Mouse (Mus musculus) olfactory bulb, adult 2 months (tissue): ENCODE data around the gene Dnmt3a. TPM values are rescaled to one million over a fixed set of nuclear protein-coding genes. Genes with fewer than 3 reads are reported as not detected.
A peak's percentile ranks its signal among the peaks of the same experiment; 100 is the strongest.

ENCODE experiments used
- H3K27ac ChIP-seq: fragments of 200-500 bp; 2 replicates; pipeline ENCODE4 v1.5.1; 2012; ENCODE audit warnings: low read depth, low read length; ENCODE audit not compliant: insufficient read depth
- H3K4me1 ChIP-seq: fragments of 200-500 bp; 2 replicates; pipeline ENCODE4 v1.6.1; 2012; ENCODE audit warnings: low read length; ENCODE audit not compliant: control insufficient read depth, insufficient read depth
- H3K4me3 ChIP-seq: fragments of 200-500 bp; 2 replicates; pipeline ENCODE4 v1.5.1; 2012; ENCODE audit warnings: mild to moderate bottlenecking, low read depth, low read length, moderate library complexity; ENCODE audit not compliant: insufficient read depth
- CTCF ChIP-seq: fragments of 200-500 bp; IDR thresholded peaks from 2 replicates; pipeline ENCODE4 v1.5.1; 2012; ENCODE audit warnings: low read depth, mild to moderate bottlenecking, low read length, moderate library complexity; ENCODE audit not compliant: insufficient read depth
- POLR2A ChIP-seq: fragments of 200-500 bp; IDR thresholded peaks from 2 replicates; pipeline ENCODE4 v1.6.1; 2012; ENCODE audit warnings: mild to moderate bottlenecking, low read depth, low read length, moderate library complexity; ENCODE audit not compliant: insufficient read depth
- WGBS: fragments of 180-500 bp; shearing (Covaris S2); methylation state at CpG from one replicate; pipeline ENCODE4 v1.1.7; 2018; 5-methylcytosine and 5-hydroxymethylcytosine counted together
- polyA plus RNA-seq: library from polyadenylated mRNA; stranded (reverse); fragments of >200 nt; gene quantifications from 2 replicates; pipeline ENCODE4 v1.2.4, GENCODE M21; 2012; ENCODE audit warnings: low replicate concordance; ENCODE audit not compliant: missing spikeins, insufficient read depth, insufficient read length

Dnmt3a gene
- not detected in 2 replicates for polyA plus RNA-seq

- 31% methylated on average over 4 of the region's 4 CpGs for WGBS
- Histone ChIP-seq H3K4me3 (peak within 1 kb of the TSS; percentile 86), H3K4me1 (peaks cover 30% of the 10 kb centered on the region), H3K27ac (peak within 1 kb of the TSS; percentile 85)
- TF ChIP-seq CTCF (no peak), POLR2A (no peak)
Observed at GRCm38 (mm10) chr12:3805852-3806251, at the start of gene Dnmt3a. Gene Dnmt3a (plus strand): TSS chr12:3806007.

- Histone ChIP-seq H3K27ac (no peak overlapping the region), H3K4me3 (no peak overlapping the region), H3K4me1 (peaks cover 2% of the 10 kb centered on the region)
- 95% methylated on average over 3 of the region's 3 CpGs for WGBS
- TF ChIP-seq CTCF (no peak), POLR2A (no peak)
Observed at GRCm38 (mm10) chr12:3756216-3756615, 49.6 kb upstream of the Dnmt3a start.

- Histone ChIP-seq H3K4me3 (no peak overlapping the region), H3K27ac (no peak overlapping the region), H3K4me1 (peaks cover 6% of the 10 kb centered on the region)
- 86% methylated on average over 3 of the region's 3 CpGs for WGBS
- TF ChIP-seq POLR2A (no peak), CTCF (no peak)
Observed at GRCm38 (mm10) chr12:3758127-3758526, 47.7 kb upstream of the Dnmt3a start.

- 71% methylated on average over 4 of the region's 4 CpGs for WGBS
Observed at GRCm38 (mm10) chr12:3759419-3759818, 46.4 kb upstream of the Dnmt3a start.

GRCm38 (mm10) chr12:3760876-3761590 is 44.8 kb upstream of the Dnmt3a start:
- peak overlapping the region; percentile 20; the same call in 1 of the 2 replicates for H3K27ac ChIP-seq
- 41% methylated on average over 4 of the region's 4 CpGs for WGBS
- TF ChIP-seq CTCF = no peak
- TF ChIP-seq POLR2A = no peak
- no peak overlapping the region for H3K4me3 ChIP-seq
- H3K4me1 ChIP-seq = peaks cover 6% of the 10 kb centered on the region

More at GRCm38 (mm10) chr12:3759419-3759818, 46.4 kb upstream of the Dnmt3a start:
- TF ChIP-seq CTCF (no peak), POLR2A (no peak)
- H3K4me1 ChIP-seq = peaks cover 6% of the 10 kb centered on the region
- H3K27ac ChIP-seq = no peak overlapping the region
- no peak overlapping the region for H3K4me3 ChIP-seq

GRCm38 (mm10) chr12:3761591-3762295 is 44.1 kb upstream of the Dnmt3a start:
- Histone ChIP-seq H3K4me1 (peaks cover 6% of the 10 kb centered on the region), H3K4me3 (no peak overlapping the region), H3K27ac (no peak overlapping the region)
- no peak for TF ChIP-seq CTCF
- TF ChIP-seq POLR2A = no peak
- WGBS = 59% methylated on average over 6 of the region's 6 CpGs

GRCm38 (mm10) chr12:3764191-3764804 is 41.5 kb upstream of the Dnmt3a start:
- no peak overlapping the region for H3K4me3 ChIP-seq
- H3K4me1 ChIP-seq = peaks cover 6% of the 10 kb centered on the region
- 70% methylated on average over 3 of the region's 3 CpGs for WGBS
- TF ChIP-seq POLR2A = no peak
- no peak for TF ChIP-seq CTCF
- no peak overlapping the region for H3K27ac ChIP-seq

- Histone ChIP-seq H3K4me3 (no peak overlapping the region), H3K27ac (no peak overlapping the region), H3K4me1 (peaks cover 3% of the 10 kb centered on the region; the same call in 1 of the 2 replicates)
- TF ChIP-seq CTCF (no peak), POLR2A (no peak)
- 81% methylated on average over 8 of the region's 8 CpGs for WGBS
Observed at GRCm38 (mm10) chr12:3767360-3767759, 38.4 kb upstream of the Dnmt3a start.

GRCm38 (mm10) chr12:3768391-3768790 is 37.4 kb upstream of the Dnmt3a start:
- Histone ChIP-seq H3K4me3 (no peak overlapping the region), H3K4me1 (peaks cover 12% of the 10 kb centered on the region), H3K27ac (no peak overlapping the region)
- WGBS = 92% methylated on average over 4 of the region's 4 CpGs
- TF ChIP-seq CTCF (no peak), POLR2A (no peak)
